Mouse (Mus musculus) heart, adult 18-20 months (tissue): Measurements from ENCODE around the gene Pak1ip1. TPM values are rescaled to one million over a fixed set of nuclear protein-coding genes. Genes with fewer than 3 reads are reported as not detected.
"Not testable (repeated sequence)": the region's sequence is repeated elsewhere in the genome, so short reads cannot be mapped to it uniquely, and the experiment has no call there.

ENCODE experiments used
- DNase-seq, 2 experiments: peaks; one replicate each; pipeline ENCODE4 v3.0.0; 2021 to 2022; ENCODE audit warnings: mixed read lengths in 1 of 2
- long read RNA-seq, 2 experiments: library from polyadenylated mRNA; stranded (forward); transcript quantifications; one replicate each; pipeline ENCODE4 v2.0.0; 2021
- total RNA-seq, 2 experiments: library from RNA; stranded (reverse); gene quantifications; 2 replicates each; pipeline ENCODE4 v1.2.3; 2021

The Pak1ip1 gene
- 10 to 100 TPM; 25.7 to 26.5 TPM for total RNA-seq
- long read RNA-seq, experiment 1, transcript Pak1ip1-201 (10 exons, 1,722 nt), result major isoform, 11 of 12 reads
- long read RNA-seq, experiment 1, partial matches to known transcripts, result 1 of 12 reads
- long read RNA-seq, experiment 1, other reads (novel, unspliced or antisense), result 0 of 12 reads
- long read RNA-seq, experiment 2, transcript Pak1ip1-201 (10 exons, 1,722 nt), result major isoform, 8 of 9 reads
- long read RNA-seq, experiment 2, partial matches to known transcripts, result 1 of 9 reads
- long read RNA-seq, experiment 2, other reads (novel, unspliced or antisense), result 0 of 9 reads

DNA sequence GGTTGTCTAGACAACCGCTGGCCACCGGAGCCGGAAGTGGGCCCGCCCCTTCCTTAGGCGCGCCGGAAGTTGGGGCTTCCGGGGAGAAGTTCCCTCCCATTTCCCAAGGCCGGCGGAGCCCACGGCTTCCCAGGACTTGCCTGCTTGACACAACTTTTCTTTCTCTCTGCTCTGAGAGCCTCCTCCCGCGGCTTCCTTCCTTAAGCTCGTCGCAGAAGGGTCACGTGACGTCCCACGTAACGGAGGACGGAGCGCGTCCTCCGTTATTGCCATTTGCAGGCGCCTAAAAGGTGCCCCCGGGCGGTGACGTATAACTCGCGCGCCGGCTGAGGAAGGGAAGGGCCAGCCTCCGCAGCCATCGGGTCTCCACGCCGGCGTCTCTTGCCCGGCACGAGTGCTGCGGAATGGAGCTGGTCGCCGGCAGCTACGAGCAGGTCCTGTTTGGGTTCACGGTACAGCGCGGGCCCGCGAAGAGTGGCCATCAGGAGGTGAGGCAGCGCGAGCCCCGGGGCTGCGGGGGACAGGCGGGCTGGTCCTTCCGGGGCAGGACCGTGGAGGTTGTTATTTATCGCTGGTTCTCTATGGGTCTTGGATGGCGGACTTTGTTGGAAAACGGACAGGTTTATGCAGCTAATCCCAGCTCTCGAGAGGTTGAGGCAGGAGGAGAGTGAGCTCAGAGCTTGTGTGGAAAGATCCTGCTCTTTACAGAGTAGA lies at the start of gene Pak1ip1:
Pak1ip1 (plus strand) TSS at position 98 of the 714 bp plus-strand sequence.
- DNase-seq, result peak; percentile 94 to 96

DNA sequence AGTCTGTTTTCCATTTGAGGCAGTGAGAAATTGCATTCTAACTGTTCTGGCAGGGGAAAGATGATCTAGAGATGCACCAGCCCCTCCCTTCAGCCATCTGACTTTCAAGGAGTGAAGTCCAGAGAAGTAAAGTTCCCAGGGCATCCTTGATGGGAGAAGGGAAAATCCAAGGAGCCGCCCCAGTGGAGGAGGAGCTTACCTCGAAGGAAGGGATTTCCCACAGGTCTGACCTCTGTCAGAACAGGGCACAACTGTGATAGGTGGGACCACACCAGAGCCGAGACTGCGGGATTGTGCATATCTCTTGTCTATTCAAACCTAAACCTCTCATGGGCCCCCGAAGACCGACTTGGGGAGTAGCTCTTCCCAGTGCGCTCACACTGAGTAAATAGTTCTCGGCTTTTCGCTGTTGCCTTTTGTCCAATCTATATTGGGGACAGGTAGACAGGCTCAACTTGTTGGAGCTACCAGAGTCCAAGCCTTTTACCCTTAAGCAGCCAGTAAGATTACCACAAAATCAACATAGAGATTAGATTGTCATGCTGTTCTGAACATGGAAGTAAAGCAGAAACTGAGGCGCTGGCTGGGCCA lies 49.3 kb upstream of the Pak1ip1 start:
- no peak for DNase-seq

DNA sequence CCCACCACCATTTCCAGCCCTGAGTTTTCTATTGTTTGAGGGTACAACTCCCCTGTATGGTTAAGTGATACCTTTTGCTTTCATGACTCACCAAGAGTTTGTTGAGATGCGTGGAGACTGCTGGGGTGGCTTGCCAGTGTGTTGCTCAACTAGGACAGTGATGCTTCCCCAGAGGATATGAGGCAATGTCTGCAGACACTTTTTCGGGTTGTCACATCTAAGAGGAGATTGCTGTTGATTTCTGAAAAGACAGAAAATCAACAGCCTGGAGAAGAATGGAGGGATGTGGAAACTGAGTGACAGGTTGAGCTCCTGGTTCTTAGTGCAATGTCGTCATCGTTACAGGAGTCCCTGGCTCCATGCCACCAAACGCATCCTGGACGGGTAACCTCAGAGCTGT lies 47.6 kb upstream of the Pak1ip1 start:
- DNase-seq, result no peak

DNA sequence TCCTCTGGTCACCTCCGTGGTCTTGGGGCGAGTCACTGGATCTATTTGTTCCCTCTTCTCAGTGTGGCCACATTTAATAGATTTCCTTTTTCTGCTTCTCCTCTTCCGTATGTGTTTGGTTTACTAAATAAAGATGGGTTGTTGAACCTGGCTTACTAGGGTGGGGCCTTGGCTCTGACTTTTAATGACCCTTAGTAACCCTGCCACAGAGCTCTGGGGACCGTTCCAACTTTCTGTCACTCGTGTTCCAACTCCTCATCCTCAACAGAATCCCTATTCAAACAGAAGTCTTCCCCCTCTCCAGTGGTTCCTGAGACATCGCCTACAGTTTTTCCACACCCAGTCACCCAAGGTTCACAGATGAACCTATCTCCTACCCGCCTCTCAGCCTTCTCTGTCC lies 45.0 kb upstream of the Pak1ip1 start:
- DNase-seq, result peak; percentile 53 to 58

DNA sequence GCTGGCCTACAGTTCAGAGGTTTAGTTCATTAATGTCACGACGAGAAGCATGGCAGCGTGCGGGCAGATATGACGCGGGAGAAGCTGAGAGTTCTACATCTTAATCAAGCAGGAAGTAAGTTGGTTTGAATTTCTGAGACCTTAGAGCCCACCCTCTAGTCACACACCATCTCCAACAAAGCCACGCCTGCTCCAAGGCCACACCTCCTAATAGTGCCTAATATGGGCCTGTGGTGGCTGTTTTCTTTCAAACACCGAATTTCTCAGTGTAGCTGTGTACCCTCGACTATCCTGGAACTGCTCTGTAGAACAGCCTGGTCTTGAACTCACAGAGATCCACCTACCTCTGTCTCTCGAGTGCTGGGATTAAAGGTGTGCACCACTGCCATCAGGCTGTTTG lies 33.2 kb upstream of the Pak1ip1 start:
- DNase-seq, result no peak

DNA sequence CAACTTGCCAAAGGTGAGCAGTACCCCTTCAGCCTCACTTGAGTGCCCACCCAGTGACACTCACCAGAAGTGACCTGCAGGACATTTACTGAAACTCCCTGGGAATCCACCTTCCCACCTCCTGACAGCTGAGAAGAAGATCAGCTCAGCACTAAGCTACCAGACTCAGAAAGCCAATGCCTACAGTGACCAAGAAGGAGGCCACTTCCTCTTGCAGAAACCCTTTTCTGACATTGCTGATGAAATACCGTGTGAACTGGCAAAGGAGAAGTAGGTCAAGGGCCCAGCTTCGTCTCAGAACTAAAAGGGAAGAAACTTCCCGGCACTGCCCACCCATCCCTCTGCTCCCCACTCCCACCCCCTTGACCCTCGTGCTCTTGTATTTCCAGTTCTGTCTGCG lies 32.3 kb upstream of the Pak1ip1 start:
- DNase-seq, result peak in 1 of 2 experiments; percentile 29

DNA sequence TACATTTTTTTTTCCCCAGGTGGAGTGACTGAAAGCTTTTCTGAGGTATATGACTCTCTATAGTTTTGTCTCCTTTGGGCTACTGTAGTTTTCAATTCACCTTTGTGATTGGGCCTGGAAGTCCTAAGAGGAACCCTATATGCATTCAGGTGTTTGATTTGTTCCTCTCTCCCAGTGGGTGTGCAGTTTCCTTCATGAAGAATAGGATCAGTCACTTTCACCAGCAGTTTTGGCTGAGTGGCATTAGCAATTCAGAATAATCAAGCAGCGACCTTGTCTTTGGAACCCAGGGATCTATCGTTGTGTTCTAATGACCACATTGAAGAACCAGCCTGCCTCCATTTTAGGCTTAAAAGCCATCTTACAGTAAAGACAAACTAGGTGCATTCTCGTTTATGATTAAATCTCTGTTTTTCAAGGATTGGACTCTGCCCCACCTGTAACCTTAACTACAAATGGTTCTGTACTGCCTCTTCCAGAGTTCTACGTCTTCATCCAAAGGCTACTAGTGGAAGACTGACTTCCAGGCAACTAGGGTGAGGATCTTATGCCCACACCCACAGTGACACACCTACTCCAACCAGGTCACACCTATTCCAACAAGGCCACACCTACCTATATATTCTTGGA lies 30.9 kb upstream of the Pak1ip1 start:
- DNase-seq, result no peak

DNA sequence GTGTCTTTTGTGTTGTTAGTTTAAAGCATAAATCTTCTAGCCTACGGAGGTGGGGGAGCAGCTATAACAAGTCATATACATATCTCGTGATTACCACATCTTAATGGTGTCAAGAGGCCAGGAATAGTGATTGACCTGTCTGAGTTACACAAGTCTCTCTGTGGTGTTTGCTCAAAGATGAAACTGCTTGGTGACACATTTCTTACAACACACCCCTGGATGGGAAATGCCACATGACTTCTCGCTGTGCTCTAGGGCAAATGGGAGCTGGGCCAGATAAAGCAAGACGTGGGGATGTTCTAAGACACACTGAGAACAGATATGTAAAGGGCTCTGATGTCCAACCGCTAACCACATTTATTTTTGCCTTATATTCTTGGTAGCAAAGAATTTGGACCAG lies 29.6 kb upstream of the Pak1ip1 start:
- DNase-seq, result no peak

DNA sequence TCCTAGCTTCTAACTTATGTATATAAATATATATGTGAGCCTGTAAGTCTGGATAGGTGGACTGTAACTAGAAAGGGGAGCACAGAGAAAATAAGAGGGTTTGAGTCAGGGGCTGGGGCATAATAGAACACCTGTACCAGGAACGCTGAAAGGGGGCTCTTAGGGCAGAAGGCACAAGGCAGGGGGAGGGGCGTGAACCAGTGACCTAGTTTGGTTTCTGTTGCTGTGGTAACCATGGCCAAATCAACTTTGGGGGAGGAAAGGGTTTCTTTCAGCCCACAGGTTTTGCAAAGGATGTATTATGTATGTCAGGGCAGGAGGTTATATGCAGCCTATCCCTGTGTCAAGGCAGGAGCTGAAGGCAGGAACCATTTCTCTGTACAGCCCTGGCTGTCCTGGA lies 29.0 kb upstream of the Pak1ip1 start:
- no peak for DNase-seq

DNA sequence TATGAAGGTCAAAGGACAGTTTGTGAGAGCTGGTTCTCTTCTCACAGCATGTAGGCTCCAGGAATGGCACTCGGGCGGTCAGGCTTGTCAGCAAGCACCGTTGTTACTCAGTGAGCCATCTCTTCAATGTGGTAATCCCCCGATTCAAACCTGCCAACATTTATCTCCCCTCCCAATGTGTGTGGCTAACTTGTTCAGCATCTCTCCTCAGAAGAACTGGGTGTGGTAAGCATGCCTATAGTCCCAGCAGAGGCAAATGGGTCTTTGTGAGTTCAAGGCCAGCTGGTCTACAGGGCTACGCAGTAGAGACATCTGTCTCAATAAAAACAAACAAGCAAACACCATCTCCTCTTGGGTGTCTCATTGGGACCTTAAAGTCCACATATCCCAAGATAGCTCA lies 27.8 kb upstream of the Pak1ip1 start:
- DNase-seq, result no peak

DNA sequence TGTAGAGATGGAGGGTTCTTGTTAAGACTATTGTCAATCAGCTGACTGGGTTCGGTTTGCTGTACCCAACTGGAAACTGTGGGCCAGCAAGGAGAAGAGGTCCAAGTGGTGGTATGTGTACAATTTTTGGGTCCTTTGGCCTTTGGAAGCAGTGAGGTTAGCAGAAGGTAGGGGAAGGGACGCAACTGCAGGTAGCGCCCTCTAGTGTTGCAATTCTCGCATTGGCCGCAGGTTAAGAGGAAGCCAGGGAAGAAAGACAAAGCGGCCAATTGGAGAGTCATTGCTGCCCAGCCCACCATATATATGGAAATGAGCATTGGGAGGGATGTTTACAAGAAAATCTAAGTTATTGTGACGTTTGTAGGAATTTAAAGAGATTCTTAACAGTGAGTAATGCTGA lies 23.2 kb upstream of the Pak1ip1 start:
- peak; percentile 44 to 75 for DNase-seq

DNA sequence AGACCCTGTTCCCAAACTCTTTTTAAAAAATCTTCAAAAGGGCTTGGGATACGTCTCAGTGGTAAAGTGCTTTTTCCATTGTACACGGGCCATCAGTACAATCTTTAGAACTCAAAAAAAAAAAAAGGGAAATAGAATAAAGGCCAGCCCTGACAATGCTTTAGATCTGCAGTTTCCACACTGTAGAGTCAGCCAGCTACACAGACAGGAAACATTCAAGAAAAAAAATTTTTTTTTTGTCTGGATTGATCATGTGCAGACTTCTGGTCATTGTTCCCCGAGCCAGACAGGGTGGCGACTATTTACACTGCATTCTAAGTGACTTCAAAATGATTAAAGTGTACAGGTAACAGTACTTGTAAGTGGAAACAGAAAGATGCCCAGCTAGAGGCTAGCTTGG lies 22.2 kb upstream of the Pak1ip1 start:
- DNase-seq, result peak in 1 of 2 experiments; percentile 46

DNA sequence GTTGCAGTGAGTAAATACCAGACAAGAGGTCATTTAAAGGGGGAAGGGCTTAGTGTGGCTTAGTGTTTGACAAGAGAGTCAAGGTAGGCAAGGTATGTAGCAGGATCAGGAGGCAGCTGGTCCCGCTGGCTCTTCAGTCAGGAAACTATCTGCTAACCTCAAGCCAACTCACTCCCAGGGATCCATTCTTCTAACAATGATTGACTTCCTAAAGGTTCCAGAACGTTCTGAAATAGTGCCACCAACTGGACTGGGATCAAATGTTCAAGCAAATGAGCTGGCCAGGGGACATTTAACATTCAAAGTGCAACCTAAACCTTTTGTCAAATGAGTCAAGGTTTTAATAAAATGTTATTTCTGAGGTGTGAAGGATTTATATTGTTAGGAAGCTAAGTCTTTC lies 21.5 kb upstream of the Pak1ip1 start:
- peak; percentile 43 to 53 for DNase-seq

DNA sequence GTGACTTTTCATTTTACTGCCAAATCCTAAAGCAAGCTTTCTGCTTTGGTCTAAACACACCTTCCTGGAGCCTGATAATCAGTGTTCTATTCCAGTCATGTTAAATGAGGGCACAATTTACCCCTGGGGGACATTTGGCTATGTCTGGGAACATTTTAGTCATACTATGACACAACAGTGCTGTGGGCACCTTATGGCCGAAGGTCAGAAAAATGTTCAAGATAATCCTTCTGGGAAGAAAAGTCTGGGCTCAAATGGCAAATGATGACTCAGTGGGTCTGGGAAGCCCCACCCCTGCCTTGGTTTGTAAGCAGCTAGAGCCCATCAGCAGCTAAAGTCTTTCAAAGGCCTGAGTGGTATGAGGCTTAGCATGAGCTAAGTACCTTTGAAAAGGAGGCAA lies 18.1 kb upstream of the Pak1ip1 start:
- no peak for DNase-seq

DNA sequence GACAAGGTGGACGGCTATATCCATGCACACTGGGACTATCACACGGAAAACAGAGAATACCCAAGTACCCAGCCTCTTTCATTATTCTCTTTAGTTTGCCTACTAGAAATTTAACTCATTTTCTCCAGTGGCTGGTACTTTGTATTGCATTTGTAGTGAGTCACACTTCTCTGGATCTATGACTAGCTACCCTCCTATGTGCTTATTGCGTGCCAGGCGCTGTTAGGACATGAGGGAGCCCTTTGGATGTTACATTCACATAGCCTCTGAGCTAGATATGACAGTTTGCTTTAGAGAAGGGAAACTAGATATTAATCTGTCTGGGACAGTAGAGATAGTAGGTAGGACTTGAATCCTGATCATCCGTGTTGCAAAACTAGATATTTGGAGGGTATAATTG lies 14.7 kb upstream of the Pak1ip1 start:
- DNase-seq, result no peak

DNA sequence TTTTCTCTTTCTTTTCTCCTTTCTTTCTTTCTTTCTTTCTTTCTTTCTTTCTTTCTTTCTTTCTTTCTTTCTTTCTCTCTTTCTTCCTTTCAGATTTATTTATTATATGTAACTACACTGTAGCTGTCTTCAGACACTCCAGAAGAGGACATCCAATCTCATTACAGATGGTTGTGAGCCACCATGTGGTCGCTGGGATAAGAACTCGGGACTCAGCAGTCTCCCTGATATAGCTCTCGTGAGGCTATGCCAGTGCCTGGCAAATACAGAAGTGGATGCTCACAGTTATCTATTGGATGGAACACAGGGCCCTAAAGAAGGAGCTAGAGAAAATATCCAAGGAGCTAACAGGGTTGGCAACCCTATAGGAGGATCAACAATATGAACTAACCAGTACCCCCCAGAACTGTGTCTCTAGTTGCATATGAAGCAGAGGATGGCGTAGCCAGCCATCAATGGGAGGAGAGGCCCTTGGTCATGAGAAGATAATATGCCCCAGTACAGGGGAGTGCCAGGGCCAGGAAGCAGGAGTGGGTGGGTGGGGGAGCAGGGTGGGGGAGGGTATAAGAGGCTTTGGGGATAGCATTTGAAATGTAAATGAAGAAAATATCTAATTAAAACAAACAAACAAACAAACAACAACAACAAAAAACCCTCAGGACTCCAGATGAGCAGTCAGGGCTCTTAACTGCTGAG lies 13.1 kb upstream of the Pak1ip1 start:
- DNase-seq, result not testable (repeated sequence)

DNA sequence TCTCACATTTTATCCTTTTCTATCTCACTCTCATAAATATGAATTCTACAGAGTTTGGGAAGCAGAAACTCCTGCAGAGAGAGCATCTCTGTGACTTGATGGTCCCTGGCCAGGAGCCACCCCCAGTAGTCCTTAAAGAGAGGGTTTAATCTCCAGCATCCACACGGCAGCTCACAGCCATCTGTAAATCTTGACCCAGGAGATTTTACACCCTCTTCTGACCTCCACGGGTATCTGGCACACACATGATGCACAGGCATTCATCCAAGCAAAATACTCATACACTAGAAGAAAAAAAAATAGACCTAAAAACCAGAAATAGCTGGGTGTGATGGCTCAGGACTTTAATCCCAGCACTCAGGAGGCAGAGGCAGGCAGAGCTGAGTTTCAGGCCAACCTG lies 12.4 kb upstream of the Pak1ip1 start:
- no peak for DNase-seq

DNA sequence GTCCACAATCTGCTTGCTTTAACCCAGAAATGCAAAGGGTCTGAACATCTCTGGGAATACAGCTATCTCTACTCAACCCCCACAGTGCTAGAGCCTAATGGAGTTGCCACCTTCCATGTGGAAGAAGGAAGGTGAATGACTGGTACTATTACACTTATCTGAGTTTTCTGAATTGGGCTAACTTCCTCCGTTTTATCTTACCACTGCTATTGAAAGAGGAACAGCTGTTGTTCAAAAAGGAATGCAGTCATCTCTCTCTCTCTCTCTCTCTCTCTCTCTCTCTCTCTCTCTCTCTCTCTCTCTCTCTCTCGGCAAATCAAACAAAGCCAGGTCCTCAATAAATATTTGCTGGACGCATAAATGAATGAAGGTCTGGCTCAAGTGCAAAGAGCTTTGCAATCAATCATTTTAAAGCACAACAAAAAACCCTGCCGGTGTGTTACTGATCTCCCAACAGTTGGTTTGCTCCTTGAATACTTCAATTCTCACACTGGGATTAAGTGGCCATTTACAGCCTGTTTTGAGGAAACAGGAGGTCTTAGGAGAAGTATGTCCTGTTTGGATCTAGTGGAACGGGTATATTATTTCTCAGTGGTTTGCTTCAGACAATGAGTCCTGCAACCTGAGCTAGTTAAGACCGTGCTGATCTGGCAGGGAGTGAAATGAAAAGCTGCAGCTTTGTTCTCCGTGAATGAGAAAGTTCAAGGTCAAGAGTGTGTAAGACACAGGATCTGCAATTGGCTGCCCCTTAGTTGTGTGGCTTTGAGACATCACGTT lies 6.1 kb upstream of the Pak1ip1 start:
- no peak for DNase-seq

DNA sequence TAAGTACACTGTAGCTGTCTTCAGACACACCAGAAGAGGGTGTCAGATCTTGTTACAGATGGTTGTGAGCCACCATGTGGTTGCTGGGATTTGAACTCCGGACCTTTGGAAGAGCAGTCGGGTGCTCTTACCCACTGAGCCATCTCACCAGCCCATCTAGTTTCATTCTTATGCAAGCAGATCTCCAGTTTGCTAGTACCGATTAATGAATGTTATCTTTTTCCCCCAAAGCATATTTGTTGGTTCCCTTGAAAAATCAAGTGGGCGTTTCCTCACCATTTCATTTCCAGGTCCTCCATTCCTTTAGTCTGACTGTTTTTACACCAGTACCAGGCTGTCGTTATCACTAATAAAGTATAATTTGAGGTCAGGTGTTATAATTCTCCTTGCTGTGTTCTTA lies 2.3 kb upstream of the Pak1ip1 start:
- not testable (repeated sequence) for DNase-seq

DNA sequence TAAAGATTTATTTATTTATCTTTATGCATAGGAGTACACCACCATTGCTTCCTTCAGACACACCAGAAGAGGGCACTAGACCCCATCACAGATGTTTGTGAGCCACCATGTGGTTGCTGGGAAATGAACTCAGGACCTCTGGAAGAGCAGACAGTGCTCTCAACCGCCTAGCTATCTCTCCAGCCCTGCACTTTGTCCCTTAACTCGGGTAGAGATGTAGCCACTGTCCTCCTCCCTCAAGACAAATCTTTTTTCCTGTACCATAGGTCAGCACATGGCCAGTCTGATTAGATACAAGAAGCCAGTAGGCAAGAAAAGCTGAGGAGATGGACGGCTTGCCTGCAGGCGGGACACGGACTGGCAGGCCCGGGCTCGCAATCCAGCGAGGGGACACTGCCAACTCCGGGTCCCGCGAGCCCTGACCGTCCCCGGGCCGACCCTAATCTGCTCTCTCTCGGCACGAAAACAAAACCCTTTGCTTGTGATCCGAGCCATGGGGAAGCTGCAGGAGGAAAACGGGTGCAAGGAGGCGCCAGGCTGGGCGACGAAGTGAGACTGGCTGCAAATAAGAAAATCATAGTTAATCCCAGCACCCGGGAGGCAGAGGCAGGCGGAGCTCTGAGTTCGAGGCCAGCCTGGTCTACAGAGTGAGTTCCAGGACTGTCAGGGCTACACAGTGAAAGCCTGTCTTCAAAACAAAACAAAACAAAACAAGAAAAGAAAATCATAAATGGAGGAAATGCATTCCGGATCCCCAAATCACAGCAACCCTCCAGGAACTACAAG lies 490 bp upstream of the Pak1ip1 start:
- peak; percentile 31 to 61 for DNase-seq

DNA sequence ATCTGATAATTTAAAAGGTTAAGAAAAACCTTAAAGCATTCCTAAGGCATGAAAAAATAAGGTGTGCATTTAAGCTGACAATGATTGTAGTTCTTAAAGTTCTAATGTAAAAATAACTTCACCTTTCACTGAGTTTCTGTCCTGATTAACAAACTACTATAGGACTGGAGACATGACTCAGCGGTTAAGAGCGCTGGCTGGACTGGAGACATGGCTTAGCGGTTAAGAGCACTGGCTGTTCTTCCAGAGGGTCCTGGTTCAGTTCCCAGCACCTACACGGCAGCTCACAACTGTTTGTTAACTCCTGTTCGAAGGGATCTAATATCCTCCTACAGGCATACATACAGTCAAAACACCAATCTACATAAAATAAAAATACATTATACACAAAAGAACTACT lies 1.2 kb downstream of the Pak1ip1 start:
- DNase-seq, result no peak
